Mouse (Mus musculus): ENCODE measurements around the gene Tacc2.
A peak's percentile ranks its signal among the peaks of the same experiment; 100 is the strongest.

The Tacc2 gene

GRCm38 (mm10) chr7:130690869-130691268 lies 113.6 kb downstream of the Tacc2 start:
- DNase-seq (ENCODE audit: low spot score) = no peak

GRCm38 (mm10) chr7:130691931-130692330 lies 114.7 kb downstream of the Tacc2 start:
- DNase-seq (ENCODE audit: low spot score) = no peak

- DNase-seq (ENCODE audit: low spot score) = peak; percentile 49
These were observed 115.2 kb downstream of the Tacc2 start for GRCm38 (mm10) chr7:130692392-130692942.

GRCm38 (mm10) chr7:130692943-130693799 lies 115.9 kb downstream of the Tacc2 start:
- DNase-seq (ENCODE audit: low spot score) = no peak

GRCm38 (mm10) chr7:130693800-130694193 lies 116.6 kb downstream of the Tacc2 start:
- no peak for DNase-seq (ENCODE audit: low spot score)

- DNase-seq (ENCODE audit: low spot score) = no peak
These were observed 118.6 kb downstream of the Tacc2 start for GRCm38 (mm10) chr7:130695669-130696338.

GRCm38 (mm10) chr7:130696347-130697234 lies 119.4 kb downstream of the Tacc2 start:
- no peak for DNase-seq (ENCODE audit: low spot score)

- DNase-seq (ENCODE audit: low spot score) = no peak
These were observed 121.2 kb downstream of the Tacc2 start for GRCm38 (mm10) chr7:130698480-130698879.

- DNase-seq (ENCODE audit: low spot score) = no peak
These were observed 124.1 kb downstream of the Tacc2 start for GRCm38 (mm10) chr7:130701336-130701735.

- DNase-seq (ENCODE audit: low spot score) = no peak
These were observed 128.0 kb downstream of the Tacc2 start for GRCm38 (mm10) chr7:130705230-130705629.

GRCm38 (mm10) chr7:130708940-130709339 lies 131.7 kb downstream of the Tacc2 start:
- no peak for DNase-seq (ENCODE audit: low spot score)

GRCm38 (mm10) chr7:130709372-130710274 lies 132.4 kb downstream of the Tacc2 start:
- DNase-seq (ENCODE audit: low spot score) = no peak

GRCm38 (mm10) chr7:130711851-130712250 lies 134.6 kb downstream of the Tacc2 start:
- DNase-seq (ENCODE audit: low spot score) = no peak

- no peak for DNase-seq (ENCODE audit: low spot score)
These were observed 136.1 kb downstream of the Tacc2 start for GRCm38 (mm10) chr7:130713319-130713718.

- DNase-seq (ENCODE audit: low spot score) = no peak
These were observed 138.2 kb downstream of the Tacc2 start for GRCm38 (mm10) chr7:130715467-130715866.

- no peak for DNase-seq (ENCODE audit: low spot score)
These were observed 139.1 kb downstream of the Tacc2 start for GRCm38 (mm10) chr7:130716341-130716740.

- DNase-seq (ENCODE audit: low spot score) = no peak
These were observed 139.8 kb downstream of the Tacc2 start for GRCm38 (mm10) chr7:130716989-130717388.

GRCm38 (mm10) chr7:130719931-130720598 lies 142.8 kb downstream of the Tacc2 start:
- DNase-seq (ENCODE audit: low spot score) = no peak

GRCm38 (mm10) chr7:130720646-130721335 lies 143.6 kb downstream of the Tacc2 start:
- DNase-seq (ENCODE audit: low spot score) = no peak

GRCm38 (mm10) chr7:130726185-130726584 lies 148.9 kb downstream of the Tacc2 start:
- DNase-seq (ENCODE audit: low spot score) = no peak

Measured in ovary, postnatal 14 days (tissue).